Mouse (Mus musculus): Measurements from ENCODE around the gene Tssk2. TPM values are rescaled to one million over a fixed set of nuclear protein-coding genes. Genes with fewer than 3 reads are reported as not detected.

Gene Tssk2
- polyA plus RNA-seq, 1 experiment from 2014 or later = not detected

DNA sequence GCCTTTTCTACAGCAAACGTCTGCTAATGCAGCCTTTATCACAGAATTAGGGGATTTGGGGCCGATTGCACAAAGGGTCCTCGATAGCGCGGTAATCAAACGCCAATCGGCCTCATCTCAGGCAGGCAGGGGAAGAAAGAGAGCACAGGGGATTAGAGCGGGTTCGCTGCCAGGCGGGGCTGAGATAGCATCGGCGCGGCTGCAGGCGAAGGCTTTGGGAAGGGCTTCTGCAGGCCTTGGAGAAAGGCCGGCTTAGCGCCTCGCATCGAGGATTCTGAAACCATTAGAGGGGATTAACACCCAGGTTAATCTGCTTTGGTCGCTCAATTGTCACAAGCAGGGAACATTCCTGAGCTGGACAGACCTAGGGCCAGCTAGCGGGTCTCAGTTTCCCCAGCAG lies 22.1 kb downstream of the Tssk2 start:
- peak overlapping the region; percentile 90 for H3K9ac ChIP-seq (ENCODE audit: low read length)
- H3K27me3 ChIP-seq (ENCODE audit: control insufficient read depth, insufficient read depth, low read length) = peaks cover 19% of the 10 kb centered on the region
- ATAC-seq (replicated peaks; ENCODE audit: low FRiP score) (no peak), DNase-seq (ENCODE audit: low spot score) (peak; percentile 74)
- no peak overlapping the region for H3K27ac ChIP-seq (ENCODE audit: low read depth, low read length)
- no peak overlapping the region for H3K4me3 ChIP-seq (ENCODE audit: low read depth, low read length)
- no peaks in the 10 kb centered on the region for H3K36me3 ChIP-seq (ENCODE audit: control insufficient read depth, insufficient read depth, low read length)
- no peaks in the 10 kb centered on the region for H3K9me3 ChIP-seq (ENCODE audit: control insufficient read depth, low read length)
- peak overlapping the region; percentile 96 for H3K4me2 ChIP-seq (ENCODE audit: low read depth, low read length, severe bottlenecking)
- H3K4me1 ChIP-seq (replicated peaks; ENCODE audit: control insufficient read depth, insufficient read depth, low read length) = peaks cover 18% of the 10 kb centered on the region
- 2% methylated on average over 20 of the region's 20 CpGs for WGBS

- WGBS = 1% methylated on average over 47 of the region's 47 CpGs
- Histone ChIP-seq H3K4me1 (replicated peaks; ENCODE audit: control insufficient read depth, insufficient read depth, low read length) (peaks cover 18% of the 10 kb centered on the region), H3K27ac (ENCODE audit: low read depth, low read length) (peak overlapping the region; percentile 78), H3K4me3 (ENCODE audit: low read depth, low read length) (peak overlapping the region; percentile 77), H3K36me3 (ENCODE audit: control insufficient read depth, insufficient read depth, low read length) (no peaks in the 10 kb centered on the region), H3K9ac (ENCODE audit: low read length) (peak overlapping the region; percentile 90), H3K9me3 (ENCODE audit: control insufficient read depth, low read length) (no peaks in the 10 kb centered on the region), H3K27me3 (ENCODE audit: control insufficient read depth, insufficient read depth, low read length) (peaks cover 9% of the 10 kb centered on the region), H3K4me2 (ENCODE audit: low read depth, low read length, severe bottlenecking) (peak overlapping the region; percentile 96)
- DNase-seq (ENCODE audit: low spot score) (peak; percentile 98), ATAC-seq (replicated peaks; ENCODE audit: low FRiP score) (peak; percentile 92)
These were observed 23.1 kb downstream of the Tssk2 start for GRCm38 (mm10) chr16:17921325-17922162.

GRCm38 (mm10) chr16:17922163-17922538 lies 23.7 kb downstream of the Tssk2 start:
- H3K9me3 ChIP-seq (ENCODE audit: control insufficient read depth, low read length) = no peaks in the 10 kb centered on the region
- H3K36me3 ChIP-seq (ENCODE audit: control insufficient read depth, insufficient read depth, low read length) = no peaks in the 10 kb centered on the region
- H3K27ac ChIP-seq (ENCODE audit: low read depth, low read length) = peak overlapping the region; percentile 46
- H3K4me2 ChIP-seq (ENCODE audit: low read depth, low read length, severe bottlenecking) = peak overlapping the region; percentile 96
- H3K4me3 ChIP-seq (ENCODE audit: low read depth, low read length) = peak overlapping the region; percentile 77
- under 1% methylated on average over 14 of the region's 14 CpGs for WGBS
- peaks cover 4% of the 10 kb centered on the region; the same call in 1 of the 2 replicates for H3K27me3 ChIP-seq (ENCODE audit: control insufficient read depth, insufficient read depth, low read length)
- ATAC-seq (replicated peaks; ENCODE audit: low FRiP score) = peak; percentile 9; the same call in 1 of the 2 replicates
- peak overlapping the region; percentile 90 for H3K9ac ChIP-seq (ENCODE audit: low read length)
- peaks cover 23% of the 10 kb centered on the region for H3K4me1 ChIP-seq (replicated peaks; ENCODE audit: control insufficient read depth, insufficient read depth, low read length)
- DNase-seq (ENCODE audit: low spot score) = no peak

- Histone ChIP-seq H3K27ac (ENCODE audit: low read depth, low read length) (peak overlapping the region; percentile 74; the same call in 1 of the 2 replicates), H3K9ac (ENCODE audit: low read length) (peak overlapping the region; percentile 77), H3K36me3 (ENCODE audit: control insufficient read depth, insufficient read depth, low read length) (no peaks in the 10 kb centered on the region), H3K27me3 (ENCODE audit: control insufficient read depth, insufficient read depth, low read length) (no peaks in the 10 kb centered on the region), H3K4me1 (replicated peaks; ENCODE audit: control insufficient read depth, insufficient read depth, low read length) (peaks cover 12% of the 10 kb centered on the region), H3K4me3 (ENCODE audit: low read depth, low read length) (peak overlapping the region; percentile 79), H3K9me3 (ENCODE audit: control insufficient read depth, low read length) (no peaks in the 10 kb centered on the region), H3K4me2 (ENCODE audit: low read depth, low read length, severe bottlenecking) (peak overlapping the region; percentile 96)
- peak; percentile 66; the same call in 1 of the 2 replicates for ATAC-seq (replicated peaks; ENCODE audit: low FRiP score)
- WGBS = under 1% methylated on average over 66 of the region's 72 CpGs
- peak; percentile 64 for DNase-seq (ENCODE audit: low spot score)
These were observed 29.1 kb downstream of the Tssk2 start for GRCm38 (mm10) chr16:17927351-17928082.

DNA sequence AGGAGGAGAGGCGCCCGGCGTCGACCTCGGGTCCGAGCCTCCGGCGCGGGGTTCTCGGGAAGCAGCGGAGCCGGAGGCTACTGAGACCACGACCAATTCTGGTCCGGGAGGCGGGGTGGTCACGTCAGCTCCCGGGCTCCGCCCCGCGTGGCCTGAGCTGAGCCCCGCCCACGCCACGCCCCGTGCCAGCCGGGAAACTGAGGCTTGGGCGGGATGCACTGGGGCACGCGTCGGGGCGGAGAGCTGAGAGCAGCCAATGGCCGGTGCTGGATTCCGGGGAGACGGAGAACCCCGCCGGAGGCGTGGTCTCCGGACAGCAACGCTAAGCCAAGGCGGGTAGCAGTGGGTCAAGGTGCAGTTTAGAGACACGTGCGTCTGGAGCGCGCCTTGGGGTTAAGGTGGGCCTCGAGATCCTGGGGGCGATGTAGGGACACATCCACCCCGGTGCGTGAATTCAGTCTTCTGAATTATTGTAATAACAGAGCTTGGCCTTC lies 29.7 kb downstream of the Tssk2 start, which contains the start of gene Slc25a1:
Gene Slc25a1, minus strand, starts transcription at position 133 of the 494 bp plus-strand sequence.
- peak; percentile 82 for ATAC-seq (replicated peaks; ENCODE audit: low FRiP score)

DNA sequence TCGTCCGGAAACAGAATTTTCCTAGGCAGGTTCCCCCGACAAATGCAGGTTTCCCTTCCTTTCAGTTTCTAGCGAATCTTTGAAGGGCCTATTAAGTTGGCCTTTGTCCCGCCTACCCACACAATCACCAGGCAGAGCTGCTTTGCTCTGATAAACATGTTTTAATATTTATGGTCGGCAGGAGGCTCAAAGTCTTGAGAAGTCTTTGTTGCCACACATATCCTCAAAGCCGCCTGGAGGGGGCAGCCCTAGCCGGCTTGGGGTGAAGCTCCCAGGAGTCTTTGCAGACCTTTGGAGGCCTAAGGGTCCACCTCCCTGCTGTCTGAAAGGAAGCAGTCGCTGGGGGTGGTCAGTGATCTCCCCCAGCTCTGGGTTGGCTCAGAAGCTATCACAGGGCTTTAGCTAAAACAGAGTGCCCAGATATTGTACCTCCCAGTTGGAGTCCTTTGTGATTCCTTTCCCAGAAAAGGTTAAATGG lies 30.2 kb downstream of the Tssk2 start:
- H3K9ac ChIP-seq (ENCODE audit: low read length) = peak overlapping the region; percentile 77
- DNase-seq (ENCODE audit: low spot score) = peak; percentile 85
- H3K4me3 ChIP-seq (ENCODE audit: low read depth, low read length) = peak overlapping the region; percentile 79
- H3K27me3 ChIP-seq (ENCODE audit: control insufficient read depth, insufficient read depth, low read length) = no peaks in the 10 kb centered on the region
- peak; percentile 61 for ATAC-seq (replicated peaks; ENCODE audit: low FRiP score)
- H3K4me2 ChIP-seq (ENCODE audit: low read depth, low read length, severe bottlenecking) = peak overlapping the region; percentile 96
- H3K27ac ChIP-seq (ENCODE audit: low read depth, low read length) = peak overlapping the region; percentile 74
- 0% methylated on average over 9 of the region's 9 CpGs for WGBS
- no peaks in the 10 kb centered on the region for H3K9me3 ChIP-seq (ENCODE audit: control insufficient read depth, low read length)
- no peaks in the 10 kb centered on the region for H3K36me3 ChIP-seq (ENCODE audit: control insufficient read depth, insufficient read depth, low read length)
- peaks cover 9% of the 10 kb centered on the region for H3K4me1 ChIP-seq (replicated peaks; ENCODE audit: control insufficient read depth, insufficient read depth, low read length)

More for the DNA sequence above, 29.7 kb downstream of the Tssk2 start, which contains the start of gene Slc25a1:
- Histone ChIP-seq H3K4me1 (replicated peaks; ENCODE audit: control insufficient read depth, insufficient read depth, low read length) (peaks cover 9% of the 10 kb centered on the region), H3K36me3 (ENCODE audit: control insufficient read depth, insufficient read depth, low read length) (no peaks in the 10 kb centered on the region), H3K27me3 (ENCODE audit: control insufficient read depth, insufficient read depth, low read length) (no peaks in the 10 kb centered on the region), H3K27ac (ENCODE audit: low read depth, low read length) (peak within 1 kb of the TSS; percentile 74), H3K9me3 (ENCODE audit: control insufficient read depth, low read length) (no peaks in the 10 kb centered on the region), H3K4me3 (ENCODE audit: low read depth, low read length) (peak within 1 kb of the TSS; percentile 79), H3K9ac (ENCODE audit: low read length) (peak within 1 kb of the TSS; percentile 77), H3K4me2 (ENCODE audit: low read depth, low read length, severe bottlenecking) (peak within 1 kb of the TSS; percentile 96)
- WGBS = under 1% methylated on average over 45 of the region's 47 CpGs
- DNase-seq (ENCODE audit: low spot score) = peak; percentile 92

- H3K36me3 ChIP-seq (ENCODE audit: control insufficient read depth, insufficient read depth, low read length) = no peaks in the 10 kb centered on the region
- H3K4me3 ChIP-seq (ENCODE audit: low read depth, low read length) = no peak overlapping the region
- ATAC-seq (replicated peaks; ENCODE audit: low FRiP score) (peak; percentile 13; the same call in 1 of the 2 replicates), DNase-seq (ENCODE audit: low spot score) (no peak)
- no peak overlapping the region for H3K9ac ChIP-seq (ENCODE audit: low read length)
- no peaks in the 10 kb centered on the region for H3K9me3 ChIP-seq (ENCODE audit: control insufficient read depth, low read length)
- no peaks in the 10 kb centered on the region for H3K27me3 ChIP-seq (ENCODE audit: control insufficient read depth, insufficient read depth, low read length)
- WGBS = 7% methylated on average over 2 of the region's 2 CpGs
- H3K27ac ChIP-seq (ENCODE audit: low read depth, low read length) = peak overlapping the region; percentile 74; the same call in 1 of the 2 replicates
- peaks cover 9% of the 10 kb centered on the region for H3K4me1 ChIP-seq (replicated peaks; ENCODE audit: control insufficient read depth, insufficient read depth, low read length)
- H3K4me2 ChIP-seq (ENCODE audit: low read depth, low read length, severe bottlenecking) = no peak overlapping the region
These were observed 30.8 kb downstream of the Tssk2 start for GRCm38 (mm10) chr16:17929211-17929610.

DNA sequence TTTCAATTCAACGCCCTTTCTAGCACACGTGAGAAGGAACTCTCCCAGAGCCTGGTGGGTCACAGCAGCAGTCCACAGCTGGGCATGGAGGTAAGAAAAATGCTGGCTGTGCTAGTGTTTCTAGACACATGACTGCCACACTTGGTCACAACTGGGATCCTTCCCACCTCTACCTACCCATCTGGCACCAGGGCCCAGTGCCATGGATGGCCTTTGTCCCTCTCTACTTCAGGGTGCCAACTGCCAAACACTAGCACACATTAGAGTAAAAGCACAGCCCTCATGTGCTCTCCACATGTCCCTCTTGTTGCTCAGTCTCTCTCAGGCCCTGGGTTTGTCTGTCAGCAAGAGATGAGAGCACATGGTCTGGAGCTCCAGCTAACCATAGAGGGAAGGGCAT lies 31.2 kb downstream of the Tssk2 start:
- Histone ChIP-seq H3K27ac (ENCODE audit: low read depth, low read length) (no peak overlapping the region), H3K4me2 (ENCODE audit: low read depth, low read length, severe bottlenecking) (no peak overlapping the region), H3K9ac (ENCODE audit: low read length) (no peak overlapping the region), H3K9me3 (ENCODE audit: control insufficient read depth, low read length) (no peaks in the 10 kb centered on the region), H3K4me1 (replicated peaks; ENCODE audit: control insufficient read depth, insufficient read depth, low read length) (peaks cover 9% of the 10 kb centered on the region), H3K36me3 (ENCODE audit: control insufficient read depth, insufficient read depth, low read length) (no peaks in the 10 kb centered on the region), H3K4me3 (ENCODE audit: low read depth, low read length) (no peak overlapping the region), H3K27me3 (ENCODE audit: control insufficient read depth, insufficient read depth, low read length) (no peaks in the 10 kb centered on the region; the same call in 1 of the 2 replicates)
- WGBS = 44% methylated on average over 2 of the region's 2 CpGs
- no peak for DNase-seq (ENCODE audit: low spot score)
- ATAC-seq (replicated peaks; ENCODE audit: low FRiP score) = no peak
